Mouse (Mus musculus) regulatory T cell (primary cell): Measurements from ENCODE around the gene S100a13.

Source experiments
- in situ Hi-C: fragments of 300-600 bp; cut with MboI, MseI; formaldehyde crosslinking; loops from one replicate; pipeline ENCODE4 v1.15.1; 2025; ENCODE audit warnings: high pct_unique_total_duplicates

S100a13 gene

DNA sequence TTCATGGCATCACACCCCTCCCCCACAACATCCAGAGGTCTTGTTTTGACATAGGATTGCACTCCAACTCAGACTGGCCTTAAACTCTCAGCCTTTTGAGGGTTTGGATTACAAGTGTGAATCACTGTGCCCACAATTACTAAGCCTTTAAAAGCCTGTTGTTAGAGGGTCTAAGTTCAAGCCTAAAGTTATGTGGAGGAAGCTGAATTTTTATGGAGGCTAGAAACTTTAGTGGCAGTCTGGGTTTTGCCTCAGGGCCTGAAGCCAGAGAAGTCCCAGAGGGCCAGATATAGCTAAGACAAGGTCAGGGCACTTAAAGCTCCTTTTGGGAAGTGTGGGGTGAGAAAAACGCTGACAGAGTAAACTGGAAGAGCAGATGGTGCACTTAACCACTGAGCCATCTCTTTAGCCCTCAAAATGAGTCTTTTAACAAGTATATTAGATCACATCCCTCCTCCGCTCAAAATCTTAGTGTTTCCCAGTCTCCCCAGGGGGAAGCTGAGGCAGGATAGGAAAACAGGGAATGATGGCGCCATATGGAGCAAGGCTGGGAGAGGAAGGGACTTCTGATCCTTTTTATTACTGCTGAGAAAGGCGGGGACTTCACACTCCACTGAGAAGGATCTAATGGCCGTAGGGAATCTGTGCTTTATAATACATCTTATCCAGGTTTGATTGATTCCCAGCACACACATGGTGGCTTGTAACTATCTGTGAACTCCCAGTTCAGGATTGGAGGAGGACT is 35.6 kb downstream of the S100a13 start:
- in situ Hi-C loops, result no loop called here

DNA sequence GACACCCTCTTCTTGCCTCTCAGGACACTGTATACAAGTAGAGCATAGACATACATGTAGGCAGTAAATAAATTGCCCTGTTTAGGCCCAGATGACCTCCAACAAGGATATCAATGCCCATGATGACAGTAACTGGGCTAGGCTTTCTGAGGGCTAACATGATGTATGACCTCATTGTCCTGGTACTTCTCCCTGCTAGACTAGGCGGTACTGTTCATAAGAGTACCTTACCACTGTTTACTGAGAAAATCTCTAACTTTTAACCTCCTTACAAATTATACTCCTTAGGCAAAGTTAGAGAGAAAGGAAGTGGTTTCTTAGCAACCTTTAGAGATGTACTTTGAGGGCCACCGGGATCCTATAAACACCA is 36.2 kb downstream of the S100a13 start:
- in situ Hi-C loops, result no loop called here

GRCm38 (mm10) chr3:90552231-90552630 is 38.0 kb downstream of the S100a13 start:
- in situ Hi-C loops, result no loop called here

GRCm38 (mm10) chr3:90555954-90556353 is 41.7 kb downstream of the S100a13 start:
- in situ Hi-C loops, result no loop called here

DNA sequence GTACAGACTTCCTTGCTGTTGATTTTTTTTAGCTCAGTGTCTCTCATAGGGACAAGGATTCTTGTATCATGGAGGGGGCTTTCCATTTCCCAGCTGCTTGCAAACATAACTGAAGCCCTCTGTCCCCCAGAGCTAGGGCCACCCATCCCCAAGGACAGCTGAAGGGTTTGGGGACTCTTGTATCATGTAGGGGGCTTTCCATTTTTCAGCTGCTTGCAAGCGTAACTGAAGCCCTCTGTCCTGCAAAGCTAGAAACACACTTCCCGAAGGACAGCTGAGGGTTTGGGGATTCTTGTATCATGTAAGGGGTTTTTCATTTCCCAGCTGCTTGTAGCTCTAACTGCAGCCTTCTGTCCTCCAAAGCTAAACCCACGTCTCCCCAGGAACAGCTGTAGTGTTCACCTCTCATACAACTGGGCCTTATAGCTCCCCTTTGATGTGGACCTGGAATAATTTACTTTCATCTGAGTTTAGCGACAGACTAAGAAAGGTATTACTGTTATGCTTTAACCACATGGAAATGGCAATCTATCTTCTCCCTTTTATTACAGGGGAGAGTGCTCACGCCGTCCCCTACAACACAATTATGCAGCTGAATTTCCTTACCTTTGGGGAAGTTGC is 45.9 kb downstream of the S100a13 start, which contains the start of gene S100a3:
TSS of gene S100a3 (plus strand) at position 571 of the 621 bp plus-strand sequence.
- in situ Hi-C loops, result no loop called here
